Mouse (Mus musculus): ENCODE data around the gene Ptprm. TPM values are rescaled to one million over a fixed set of nuclear protein-coding genes. Genes with fewer than 3 reads are reported as not detected.

The Ptprm gene
- polyA plus RNA-seq, 1 experiment from 2014 or later: 12.9 TPM

DNA sequence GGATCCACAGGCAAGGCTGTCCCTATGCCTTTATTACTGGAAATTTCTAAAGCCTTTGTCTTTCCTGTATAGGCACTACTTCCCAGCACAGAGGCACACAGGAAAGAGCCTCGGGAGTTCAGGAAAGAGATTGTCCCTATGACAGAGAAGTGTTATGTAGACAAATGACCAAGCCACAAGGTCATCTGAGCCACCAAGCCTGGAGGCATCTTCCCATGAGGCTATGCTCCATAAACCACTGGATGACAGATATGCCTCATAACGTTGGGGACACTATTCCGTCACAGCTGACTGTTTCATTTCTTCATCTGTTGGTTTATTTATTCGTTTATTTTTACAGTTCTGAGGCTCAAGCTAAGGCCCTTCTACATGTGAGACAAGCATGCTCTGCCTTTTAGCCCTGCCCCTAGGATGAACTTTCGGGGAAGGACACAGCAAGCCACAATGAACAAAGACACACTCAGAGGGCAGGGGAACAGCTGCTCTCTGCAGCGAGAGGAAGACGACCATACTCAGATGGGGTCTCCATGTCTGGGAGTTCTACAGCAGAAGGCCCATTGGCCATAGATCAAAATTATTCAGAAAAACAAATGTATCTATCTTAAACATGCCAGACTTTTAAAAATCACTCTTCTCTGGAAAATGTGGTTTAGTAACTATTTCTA lies 235.4 kb downstream of the Ptprm start:
- Histone ChIP-seq H3K4me2 (no peak overlapping the region), H3K36me3 (no peaks in the 10 kb centered on the region), H3K9ac (no peak overlapping the region), H3K9me3 (no peaks in the 10 kb centered on the region), H3K27ac (replicated peaks) (0 out of 2 replicates have a peak overlapping the region, but pooled peaks have one; percentile 9), H3K27me3 (no peaks in the 10 kb centered on the region), H3K4me1 (replicated peaks) (peaks cover 7% of the 10 kb centered on the region), H3K4me3 (no peak overlapping the region)
- 42% methylated on average over 7 of the region's 7 CpGs for WGBS
- no peak for ATAC-seq (ENCODE audit: low read depth)

GRCm38 (mm10) chr17:67114842-67115241 lies 239.4 kb downstream of the Ptprm start:
- H3K36me3 ChIP-seq: no peaks in the 10 kb centered on the region
- 90% methylated on average over 2 of the region's 2 CpGs for WGBS
- no peak overlapping the region for H3K4me3 ChIP-seq
- no peak for ATAC-seq (ENCODE audit: low read depth)
- H3K9ac ChIP-seq: no peak overlapping the region
- peaks cover 7% of the 10 kb centered on the region for H3K4me1 ChIP-seq (replicated peaks)
- H3K27me3 ChIP-seq: no peaks in the 10 kb centered on the region
- no peak overlapping the region for H3K4me2 ChIP-seq
- H3K9me3 ChIP-seq: no peaks in the 10 kb centered on the region
- H3K27ac ChIP-seq (replicated peaks): no peak overlapping the region

DNA sequence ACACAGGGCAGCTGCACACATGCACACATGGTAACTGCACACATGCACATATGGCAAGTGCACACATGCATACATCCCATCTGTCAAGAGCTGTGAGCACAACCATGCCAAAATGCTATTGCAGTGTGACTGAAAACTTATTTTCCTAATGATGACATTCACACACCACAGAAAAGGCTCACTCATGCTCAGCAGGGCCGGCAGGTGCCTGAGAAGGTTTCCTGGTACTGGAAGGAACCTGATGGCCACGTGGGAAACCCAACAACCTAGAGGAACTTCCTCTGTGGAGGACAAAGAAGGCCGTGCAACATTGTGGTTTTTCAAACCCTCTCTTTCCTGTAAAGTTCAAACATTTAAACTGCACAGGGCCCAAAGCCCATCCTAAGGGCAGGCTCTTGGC lies 241.6 kb downstream of the Ptprm start:
- WGBS: 77% methylated on average over 3 of the region's 3 CpGs
- no peak for ATAC-seq (ENCODE audit: low read depth)
- H3K4me3 ChIP-seq: no peak overlapping the region
- no peak overlapping the region for H3K4me2 ChIP-seq
- H3K9ac ChIP-seq: no peak overlapping the region
- H3K27me3 ChIP-seq: no peaks in the 10 kb centered on the region
- no peaks in the 10 kb centered on the region for H3K9me3 ChIP-seq
- H3K4me1 ChIP-seq (replicated peaks): no peaks in the 10 kb centered on the region
- no peak overlapping the region for H3K27ac ChIP-seq (replicated peaks)
- no peaks in the 10 kb centered on the region for H3K36me3 ChIP-seq

DNA sequence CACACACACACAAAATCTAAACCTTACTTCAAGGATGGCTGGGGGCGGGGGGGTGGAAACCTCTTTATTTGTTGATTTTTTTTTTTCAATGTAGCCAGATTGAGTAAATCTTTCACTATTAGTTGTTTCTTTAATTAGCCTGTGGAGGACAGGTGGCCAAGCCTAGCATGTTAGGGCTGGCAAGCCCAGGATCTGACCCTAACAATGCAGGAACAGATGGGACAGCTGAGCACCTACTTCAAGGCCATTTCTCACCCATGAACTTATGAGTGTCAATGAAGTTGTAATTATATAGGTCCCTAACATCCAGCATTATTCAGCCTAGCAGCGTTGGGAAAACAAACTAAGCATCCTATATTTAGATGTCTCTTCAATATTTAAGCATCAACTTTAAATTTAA lies 248.1 kb downstream of the Ptprm start:
- H3K9me3 ChIP-seq: no peaks in the 10 kb centered on the region
- no peak for ATAC-seq (ENCODE audit: low read depth)
- no peaks in the 10 kb centered on the region for H3K36me3 ChIP-seq
- no peaks in the 10 kb centered on the region for H3K4me1 ChIP-seq (replicated peaks)
- H3K4me2 ChIP-seq: no peak overlapping the region
- WGBS: 89% methylated on average over 2 of the region's 2 CpGs
- no peak overlapping the region for H3K4me3 ChIP-seq
- no peak overlapping the region for H3K9ac ChIP-seq
- no peaks in the 10 kb centered on the region for H3K27me3 ChIP-seq
- H3K27ac ChIP-seq (replicated peaks): no peak overlapping the region

GRCm38 (mm10) chr17:67102051-67102450 lies 252.2 kb downstream of the Ptprm start:
- no peak overlapping the region for H3K4me3 ChIP-seq
- ATAC-seq (ENCODE audit: low read depth): no peak
- H3K9ac ChIP-seq: no peak overlapping the region
- no peaks in the 10 kb centered on the region for H3K36me3 ChIP-seq
- H3K27me3 ChIP-seq: no peaks in the 10 kb centered on the region
- no peak overlapping the region for H3K27ac ChIP-seq (replicated peaks)
- no peak overlapping the region for H3K4me2 ChIP-seq
- no peaks in the 10 kb centered on the region for H3K4me1 ChIP-seq (replicated peaks)
- 84% methylated on average over 6 of the region's 6 CpGs for WGBS
- H3K9me3 ChIP-seq: no peaks in the 10 kb centered on the region

DNA sequence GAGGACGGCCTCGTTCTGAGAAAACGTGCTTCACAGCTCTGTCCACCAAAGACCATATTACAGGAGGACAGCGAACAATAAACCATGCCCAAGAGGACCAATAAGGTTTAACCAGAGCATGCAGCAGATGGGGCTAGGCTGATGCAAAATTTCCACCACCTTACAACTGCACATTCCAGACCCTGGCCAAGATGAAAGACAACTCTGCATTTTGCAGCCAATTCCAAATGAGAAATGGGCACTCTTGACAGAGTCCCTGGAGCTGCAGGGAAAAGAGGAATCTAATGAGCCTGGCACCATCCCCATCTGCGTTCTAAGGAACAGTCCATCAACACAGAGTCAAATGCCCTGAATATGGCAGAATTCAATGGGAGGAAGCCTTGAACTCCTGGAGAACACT lies 263.3 kb downstream of the Ptprm start:
- ATAC-seq (ENCODE audit: low read depth): 0 out of 2 replicates have a peak, but pooled peaks have one; percentile 11
- no peaks in the 10 kb centered on the region for H3K27me3 ChIP-seq
- no peak overlapping the region for H3K27ac ChIP-seq (replicated peaks)
- no peak overlapping the region for H3K9ac ChIP-seq
- 60% methylated on average over 5 of the region's 5 CpGs for WGBS
- H3K9me3 ChIP-seq: no peaks in the 10 kb centered on the region
- H3K36me3 ChIP-seq: no peaks in the 10 kb centered on the region
- H3K4me3 ChIP-seq: no peak overlapping the region
- peaks cover 19% of the 10 kb centered on the region; the same call in 1 of the 2 replicates for H3K4me1 ChIP-seq (replicated peaks)
- no peak overlapping the region for H3K4me2 ChIP-seq

GRCm38 (mm10) chr17:67090153-67090552 lies 264.1 kb downstream of the Ptprm start:
- 0 out of 2 replicates have a peak overlapping the region, but pooled peaks have one; percentile 9 for H3K27ac ChIP-seq (replicated peaks)
- H3K36me3 ChIP-seq: no peaks in the 10 kb centered on the region
- H3K4me2 ChIP-seq: no peak overlapping the region
- WGBS: 82% methylated on average over 7 of the region's 7 CpGs
- no peak for ATAC-seq (ENCODE audit: low read depth)
- H3K4me1 ChIP-seq (replicated peaks): peaks cover 19% of the 10 kb centered on the region; the same call in 1 of the 2 replicates
- no peak overlapping the region for H3K4me3 ChIP-seq
- no peaks in the 10 kb centered on the region for H3K27me3 ChIP-seq
- H3K9ac ChIP-seq: no peak overlapping the region
- no peaks in the 10 kb centered on the region for H3K9me3 ChIP-seq

- no peaks in the 10 kb centered on the region for H3K9me3 ChIP-seq
- H3K27ac ChIP-seq (replicated peaks): no peak overlapping the region
- 90% methylated on average over 3 of the region's 3 CpGs for WGBS
- ATAC-seq (ENCODE audit: low read depth): no peak
- H3K36me3 ChIP-seq: no peaks in the 10 kb centered on the region
- no peaks in the 10 kb centered on the region for H3K27me3 ChIP-seq
- H3K4me1 ChIP-seq (replicated peaks): peaks cover 25% of the 10 kb centered on the region
- H3K4me2 ChIP-seq: no peak overlapping the region
- H3K4me3 ChIP-seq: no peak overlapping the region
- no peak overlapping the region for H3K9ac ChIP-seq
These were observed 264.6 kb downstream of the Ptprm start for GRCm38 (mm10) chr17:67089611-67090010.

DNA sequence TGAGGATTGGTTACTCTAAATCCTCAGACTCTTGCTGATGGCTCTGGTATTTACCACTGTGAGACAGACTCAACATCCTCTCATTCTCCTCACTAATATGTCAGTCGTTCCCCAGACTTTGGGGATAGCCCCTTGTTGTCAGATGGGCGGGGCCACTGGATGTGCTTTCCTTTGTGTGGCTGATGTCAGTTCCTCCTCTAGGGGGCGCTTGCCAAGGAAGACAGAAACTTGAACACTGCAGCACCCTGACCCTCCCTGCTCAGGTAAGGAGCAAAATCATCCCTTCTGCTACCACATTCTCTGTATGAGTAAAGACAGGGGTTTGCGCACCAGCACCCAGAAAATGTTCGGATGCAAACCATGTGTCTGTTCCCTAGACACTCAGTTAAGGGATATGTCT lies 266.7 kb downstream of the Ptprm start:
- Histone ChIP-seq H3K27ac (replicated peaks) (no peak overlapping the region), H3K36me3 (no peaks in the 10 kb centered on the region)
- 60% methylated on average over 5 of the region's 5 CpGs for WGBS

DNA sequence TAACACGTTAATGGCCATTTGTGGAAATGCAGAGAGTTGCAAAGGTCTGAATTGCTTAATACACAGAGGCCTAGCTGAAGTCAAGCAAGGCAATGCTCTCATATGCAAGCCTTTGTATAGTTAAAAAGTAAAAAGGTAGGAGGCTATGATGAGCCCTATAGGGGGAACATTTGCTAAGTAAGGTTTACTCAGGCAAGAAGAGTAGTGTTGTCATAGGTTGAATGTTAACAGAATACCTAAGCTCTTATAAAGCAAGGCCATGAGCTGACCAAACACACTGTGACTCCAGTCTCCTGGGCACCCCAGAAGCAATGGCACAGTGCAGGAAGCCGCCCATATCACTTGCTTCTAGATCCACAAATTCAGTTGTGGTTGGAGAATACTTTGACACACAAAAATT lies 267.4 kb downstream of the Ptprm start:
- Histone ChIP-seq H3K27me3 (no peaks in the 10 kb centered on the region), H3K4me3 (no peak overlapping the region), H3K27ac (replicated peaks) (no peak overlapping the region), H3K4me2 (no peak overlapping the region), H3K4me1 (replicated peaks) (peaks cover 27% of the 10 kb centered on the region), H3K9me3 (no peaks in the 10 kb centered on the region), H3K9ac (no peak overlapping the region), H3K36me3 (no peaks in the 10 kb centered on the region)
- ATAC-seq (ENCODE audit: low read depth): no peak
- WGBS: 77% methylated on average over 2 of the region's 2 CpGs

More for the DNA sequence above, 266.7 kb downstream of the Ptprm start:
- H3K9ac ChIP-seq: no peak overlapping the region
- H3K9me3 ChIP-seq: no peaks in the 10 kb centered on the region
- no peak overlapping the region for H3K4me3 ChIP-seq
- H3K4me1 ChIP-seq (replicated peaks): peaks cover 27% of the 10 kb centered on the region
- ATAC-seq (ENCODE audit: low read depth): no peak
- H3K4me2 ChIP-seq: no peak overlapping the region
- H3K27me3 ChIP-seq: no peaks in the 10 kb centered on the region

DNA sequence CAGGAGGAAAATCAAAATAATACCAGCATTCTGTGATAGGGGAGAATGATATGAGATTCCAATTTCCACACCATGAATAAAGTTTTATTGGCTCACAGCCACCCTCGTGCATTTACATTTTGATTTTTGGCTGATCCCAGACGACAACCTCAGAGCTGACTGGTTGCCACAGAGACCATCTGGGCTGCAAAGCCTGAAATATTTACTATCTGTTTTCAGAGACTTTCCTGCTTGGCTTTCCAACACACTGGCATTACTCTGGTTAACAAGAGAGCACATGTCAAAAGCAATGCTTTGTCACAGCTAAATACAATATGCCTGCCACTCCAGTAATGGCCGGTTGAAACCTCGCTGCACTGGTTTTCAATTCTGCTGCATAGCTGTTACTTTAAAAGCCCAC lies 269.8 kb downstream of the Ptprm start:
- H3K9me3 ChIP-seq: no peaks in the 10 kb centered on the region
- H3K27ac ChIP-seq (replicated peaks): no peak overlapping the region
- no peak for ATAC-seq (ENCODE audit: low read depth)
- 45% methylated on average over 4 of the region's 4 CpGs for WGBS
- H3K36me3 ChIP-seq: no peaks in the 10 kb centered on the region
- H3K4me1 ChIP-seq (replicated peaks): peaks cover 12% of the 10 kb centered on the region
- no peak overlapping the region for H3K4me2 ChIP-seq
- H3K4me3 ChIP-seq: no peak overlapping the region
- H3K27me3 ChIP-seq: no peaks in the 10 kb centered on the region
- H3K9ac ChIP-seq: no peak overlapping the region

- no peak overlapping the region for H3K4me3 ChIP-seq
- peaks cover 14% of the 10 kb centered on the region for H3K4me1 ChIP-seq (replicated peaks)
- WGBS: 75% methylated on average over 5 of the region's 5 CpGs
- H3K4me2 ChIP-seq: no peak overlapping the region
- no peaks in the 10 kb centered on the region for H3K9me3 ChIP-seq
- H3K9ac ChIP-seq: no peak overlapping the region
- no peaks in the 10 kb centered on the region for H3K27me3 ChIP-seq
- H3K36me3 ChIP-seq: no peaks in the 10 kb centered on the region
- no peak overlapping the region for H3K27ac ChIP-seq (replicated peaks)
- no peak for ATAC-seq (ENCODE audit: low read depth)
These were observed 270.2 kb downstream of the Ptprm start for GRCm38 (mm10) chr17:67084093-67084492.

DNA sequence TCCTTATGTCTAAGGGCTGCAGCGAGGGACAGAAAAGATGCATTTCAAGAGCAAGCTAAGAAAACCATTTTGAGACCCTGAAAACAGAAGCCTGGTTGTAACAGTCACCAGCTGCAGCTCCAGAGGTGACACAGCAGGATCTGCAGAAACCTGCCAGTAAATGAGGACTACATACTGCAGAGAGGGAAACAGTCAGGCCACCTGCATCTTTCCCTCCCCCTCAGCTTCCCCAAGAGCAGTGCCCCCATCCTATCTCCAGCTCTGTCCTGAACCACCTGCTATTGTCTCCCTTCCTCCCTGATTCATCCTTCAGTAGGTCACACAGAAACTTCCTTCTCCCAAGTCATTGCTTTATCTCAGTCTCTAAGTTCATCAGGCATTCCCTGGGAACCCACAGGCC lies 274.7 kb downstream of the Ptprm start:
- ATAC-seq (ENCODE audit: low read depth): no peak
- no peaks in the 10 kb centered on the region for H3K36me3 ChIP-seq
- H3K27ac ChIP-seq (replicated peaks): no peak overlapping the region
- WGBS: 59% methylated on average over 1 of the region's 1 CpGs
- no peaks in the 10 kb centered on the region for H3K27me3 ChIP-seq
- H3K4me1 ChIP-seq (replicated peaks): peaks cover 9% of the 10 kb centered on the region
- no peak overlapping the region for H3K4me2 ChIP-seq
- H3K9me3 ChIP-seq: no peaks in the 10 kb centered on the region
- no peak overlapping the region for H3K4me3 ChIP-seq
- H3K9ac ChIP-seq: no peak overlapping the region

All from neural tube, embryonic 13.5 days (tissue).